Mouse (Mus musculus): Measurements from ENCODE around the gene Amotl2. TPM values are rescaled to one million over a fixed set of nuclear protein-coding genes. Genes with fewer than 3 reads are reported as not detected.

The Amotl2 gene
- polyA plus RNA-seq, 1 experiment from 2014 or later: 18.8 TPM

DNA sequence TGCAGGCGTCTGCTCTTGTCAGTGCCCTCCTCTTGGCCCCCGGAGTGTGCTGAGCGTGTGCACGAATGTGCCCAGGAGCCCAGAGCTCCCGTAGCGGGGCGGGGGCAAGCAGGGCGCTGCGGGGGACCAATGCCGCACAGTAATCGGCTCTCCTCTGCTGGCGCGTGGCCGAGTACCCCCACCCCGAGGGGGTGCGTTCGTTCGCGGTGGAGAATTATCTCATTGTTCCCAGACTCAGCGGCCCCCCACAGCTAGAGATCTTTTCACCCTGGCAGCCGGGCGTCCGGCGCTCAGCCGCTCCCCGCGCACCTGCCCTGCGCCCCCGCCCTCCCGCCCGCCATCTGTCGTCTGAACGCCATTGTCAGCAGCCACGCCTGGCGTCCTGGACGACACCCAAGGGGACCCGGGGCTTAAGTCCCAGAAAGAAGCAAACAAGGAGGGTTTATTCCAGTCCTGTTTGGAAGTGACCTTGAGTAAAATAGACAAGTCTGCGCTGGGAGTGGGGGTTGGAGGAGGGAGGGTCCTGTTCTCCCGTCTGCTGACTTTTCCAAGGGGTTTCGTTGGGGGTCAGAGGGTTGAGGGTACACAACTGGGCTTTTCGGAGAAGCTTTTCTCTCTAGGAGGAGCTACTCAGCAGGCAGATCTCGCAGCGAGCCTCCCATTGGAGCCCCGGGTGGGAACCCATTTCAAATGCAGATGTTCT is 26.4 kb upstream of the Amotl2 start:
- Histone ChIP-seq H3K9me3 (ENCODE audit: control insufficient read depth, low read length) (no peaks in the 10 kb centered on the region), H3K36me3 (ENCODE audit: control insufficient read depth, insufficient read depth, low read length) (no peaks in the 10 kb centered on the region), H3K4me3 (ENCODE audit: low read depth, low read length) (peak overlapping the region; percentile 53), H3K9ac (ENCODE audit: low read depth, low read length) (no peak overlapping the region), H3K4me1 (replicated peaks; ENCODE audit: control insufficient read depth, insufficient read depth, low read length) (peaks cover 6% of the 10 kb centered on the region; the same call in 1 of the 2 replicates), H3K27me3 (replicated peaks; ENCODE audit: control insufficient read depth, insufficient read depth, low read length) (peaks cover 30% of the 10 kb centered on the region), H3K4me2 (peak overlapping the region; percentile 89), H3K27ac (ENCODE audit: low read depth, low read length) (no peak overlapping the region)
- under 1% methylated on average over 44 of the region's 44 CpGs for WGBS
- ATAC-seq (replicated peaks; ENCODE audit: low FRiP score) (no peak; the same call in 1 of the 2 replicates), DNase-seq (ENCODE audit: low spot score) (no peak)

DNA sequence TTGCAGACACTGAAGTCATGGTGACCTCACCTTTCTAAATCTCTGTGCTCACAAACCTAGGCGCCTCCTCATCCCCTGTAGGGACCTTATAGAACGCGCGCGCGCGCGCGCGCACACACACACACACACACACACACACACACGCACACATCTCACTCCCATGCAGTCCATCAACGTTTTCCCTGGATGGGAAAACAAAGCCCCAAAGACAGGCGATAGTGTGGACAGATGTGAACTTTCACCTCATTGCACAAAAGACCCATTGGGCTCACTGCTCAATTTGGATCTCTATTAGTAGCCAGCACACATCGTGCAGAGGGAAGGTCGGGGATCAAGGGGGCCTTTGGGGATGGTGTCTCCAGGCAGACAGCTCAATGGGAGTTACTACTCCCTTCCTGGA is 25.6 kb upstream of the Amotl2 start:
- 7% methylated on average over 15 of the region's 15 CpGs for WGBS
- H3K36me3 ChIP-seq (ENCODE audit: control insufficient read depth, insufficient read depth, low read length): no peaks in the 10 kb centered on the region
- peak overlapping the region; percentile 89 for H3K4me2 ChIP-seq
- H3K9me3 ChIP-seq (ENCODE audit: control insufficient read depth, low read length): no peaks in the 10 kb centered on the region
- no peak overlapping the region for H3K27ac ChIP-seq (ENCODE audit: low read depth, low read length)
- H3K4me1 ChIP-seq (replicated peaks; ENCODE audit: control insufficient read depth, insufficient read depth, low read length): peaks cover 6% of the 10 kb centered on the region; the same call in 1 of the 2 replicates
- peak overlapping the region; percentile 53 for H3K4me3 ChIP-seq (ENCODE audit: low read depth, low read length)
- peaks cover 30% of the 10 kb centered on the region for H3K27me3 ChIP-seq (replicated peaks; ENCODE audit: control insufficient read depth, insufficient read depth, low read length)
- DNase-seq (ENCODE audit: low spot score) (no peak), ATAC-seq (replicated peaks; ENCODE audit: low FRiP score) (no peak)
- H3K9ac ChIP-seq (ENCODE audit: low read depth, low read length): no peak overlapping the region

GRCm38 (mm10) chr9:102692564-102693475 is 23.7 kb upstream of the Amotl2 start:
- DNase-seq (ENCODE audit: low spot score): no peak
- no peak overlapping the region for H3K4me3 ChIP-seq (ENCODE audit: low read depth, low read length)
- H3K27ac ChIP-seq (ENCODE audit: low read depth, low read length): no peak overlapping the region
- no peaks in the 10 kb centered on the region for H3K9me3 ChIP-seq (ENCODE audit: control insufficient read depth, low read length)
- H3K4me1 ChIP-seq (replicated peaks; ENCODE audit: control insufficient read depth, insufficient read depth, low read length): peaks cover 6% of the 10 kb centered on the region; the same call in 1 of the 2 replicates
- H3K36me3 ChIP-seq (ENCODE audit: control insufficient read depth, insufficient read depth, low read length): no peaks in the 10 kb centered on the region
- no peak for ATAC-seq (replicated peaks; ENCODE audit: low FRiP score)
- 51% methylated on average over 9 of the region's 9 CpGs for WGBS
- peaks cover 30% of the 10 kb centered on the region for H3K27me3 ChIP-seq (replicated peaks; ENCODE audit: control insufficient read depth, insufficient read depth, low read length)
- H3K9ac ChIP-seq (ENCODE audit: low read depth, low read length): no peak overlapping the region
- H3K4me2 ChIP-seq: no peak overlapping the region

- no peak overlapping the region for H3K9ac ChIP-seq (ENCODE audit: low read depth, low read length)
- 81% methylated on average over 6 of the region's 6 CpGs for WGBS
- no peak for ATAC-seq (replicated peaks; ENCODE audit: low FRiP score)
Measured at GRCm38 (mm10) chr9:102701042-102701441, 15.4 kb upstream of the Amotl2 start.

GRCm38 (mm10) chr9:102709504-102710135 is 6.9 kb upstream of the Amotl2 start:
- WGBS: 50% methylated on average over 15 of the region's 15 CpGs

More at GRCm38 (mm10) chr9:102701042-102701441, 15.4 kb upstream of the Amotl2 start:
- no peak for DNase-seq (ENCODE audit: low spot score)
- H3K9me3 ChIP-seq (ENCODE audit: control insufficient read depth, low read length): no peaks in the 10 kb centered on the region
- H3K36me3 ChIP-seq (ENCODE audit: control insufficient read depth, insufficient read depth, low read length): no peaks in the 10 kb centered on the region
- H3K27ac ChIP-seq (ENCODE audit: low read depth, low read length): no peak overlapping the region
- no peaks in the 10 kb centered on the region for H3K4me1 ChIP-seq (replicated peaks; ENCODE audit: control insufficient read depth, insufficient read depth, low read length)
- H3K4me3 ChIP-seq (ENCODE audit: low read depth, low read length): no peak overlapping the region
- no peaks in the 10 kb centered on the region for H3K27me3 ChIP-seq (replicated peaks; ENCODE audit: control insufficient read depth, insufficient read depth, low read length)
- H3K4me2 ChIP-seq: no peak overlapping the region

GRCm38 (mm10) chr9:102710520-102710919 is 6.0 kb upstream of the Amotl2 start:
- Histone ChIP-seq H3K27ac (ENCODE audit: low read depth, low read length) (no peak overlapping the region), H3K4me2 (no peak overlapping the region), H3K9me3 (ENCODE audit: control insufficient read depth, low read length) (no peaks in the 10 kb centered on the region), H3K27me3 (replicated peaks; ENCODE audit: control insufficient read depth, insufficient read depth, low read length) (peaks cover 2% of the 10 kb centered on the region; the same call in 1 of the 2 replicates), H3K9ac (ENCODE audit: low read depth, low read length) (no peak overlapping the region), H3K36me3 (ENCODE audit: control insufficient read depth, insufficient read depth, low read length) (no peaks in the 10 kb centered on the region), H3K4me3 (ENCODE audit: low read depth, low read length) (no peak overlapping the region), H3K4me1 (replicated peaks; ENCODE audit: control insufficient read depth, insufficient read depth, low read length) (peaks cover 8% of the 10 kb centered on the region; the same call in 1 of the 2 replicates)
- ATAC-seq (replicated peaks; ENCODE audit: low FRiP score) (no peak), DNase-seq (ENCODE audit: low spot score) (no peak)
- WGBS: 68% methylated on average over 5 of the region's 5 CpGs

More at GRCm38 (mm10) chr9:102709504-102710135, 6.9 kb upstream of the Amotl2 start:
- H3K4me1 ChIP-seq (replicated peaks; ENCODE audit: control insufficient read depth, insufficient read depth, low read length): peaks cover 2% of the 10 kb centered on the region; the same call in 1 of the 2 replicates
- peak overlapping the region; percentile 25; the same call in 1 of the 2 replicates for H3K27ac ChIP-seq (ENCODE audit: low read depth, low read length)
- no peaks in the 10 kb centered on the region for H3K9me3 ChIP-seq (ENCODE audit: control insufficient read depth, low read length)
- DNase-seq (ENCODE audit: low spot score): no peak
- H3K4me3 ChIP-seq (ENCODE audit: low read depth, low read length): no peak overlapping the region
- no peaks in the 10 kb centered on the region for H3K36me3 ChIP-seq (ENCODE audit: control insufficient read depth, insufficient read depth, low read length)
- no peaks in the 10 kb centered on the region; the same call in 1 of the 2 replicates for H3K27me3 ChIP-seq (replicated peaks; ENCODE audit: control insufficient read depth, insufficient read depth, low read length)
- no peak overlapping the region for H3K9ac ChIP-seq (ENCODE audit: low read depth, low read length)
- ATAC-seq (replicated peaks; ENCODE audit: low FRiP score): peak; percentile 45; the same call in 1 of the 2 replicates
- no peak overlapping the region; the same call in 1 of the 2 replicates for H3K4me2 ChIP-seq

DNA sequence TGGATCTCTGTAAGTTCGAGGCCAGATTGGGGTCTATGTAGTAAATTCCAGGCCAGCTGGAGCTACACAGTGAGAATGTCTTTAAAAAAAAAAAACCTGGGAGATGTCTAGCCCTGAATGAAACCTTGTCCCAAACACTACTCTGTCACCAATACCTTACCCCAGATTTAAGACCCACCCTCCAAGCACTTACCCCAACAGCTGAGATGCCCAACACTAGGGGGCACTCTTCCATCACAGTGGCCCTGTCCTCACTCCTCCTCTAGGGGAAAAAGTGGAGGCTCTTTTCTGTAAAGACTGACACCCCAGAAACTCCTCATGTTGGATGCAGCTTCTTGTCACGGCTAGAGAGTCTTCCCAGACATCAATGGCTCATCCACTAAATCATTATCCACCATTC is 2.7 kb upstream of the Amotl2 start:
- no peaks in the 10 kb centered on the region for H3K9me3 ChIP-seq (ENCODE audit: control insufficient read depth, low read length)

GRCm38 (mm10) chr9:102714893-102715505 is 1.5 kb upstream of the Amotl2 start:
- 7% methylated on average over 7 of the region's 7 CpGs for WGBS
- H3K36me3 ChIP-seq (ENCODE audit: control insufficient read depth, insufficient read depth, low read length): no peaks in the 10 kb centered on the region; the same call in 1 of the 2 replicates
- peak overlapping the region; percentile 6; the same call in 1 of the 2 replicates for H3K4me2 ChIP-seq
- H3K4me1 ChIP-seq (replicated peaks; ENCODE audit: control insufficient read depth, insufficient read depth, low read length): peaks cover 11% of the 10 kb centered on the region
- DNase-seq (ENCODE audit: low spot score) (no peak), ATAC-seq (replicated peaks; ENCODE audit: low FRiP score) (no peak)
- no peak overlapping the region for H3K4me3 ChIP-seq (ENCODE audit: low read depth, low read length)
- no peaks in the 10 kb centered on the region for H3K9me3 ChIP-seq (ENCODE audit: control insufficient read depth, low read length)
- H3K27ac ChIP-seq (ENCODE audit: low read depth, low read length): no peak overlapping the region
- H3K27me3 ChIP-seq (replicated peaks; ENCODE audit: control insufficient read depth, insufficient read depth, low read length): peaks cover 42% of the 10 kb centered on the region
- no peak overlapping the region for H3K9ac ChIP-seq (ENCODE audit: low read depth, low read length)

More for the DNA sequence above, 2.7 kb upstream of the Amotl2 start:
- DNase-seq (ENCODE audit: low spot score): no peak
- Histone ChIP-seq H3K4me1 (replicated peaks; ENCODE audit: control insufficient read depth, insufficient read depth, low read length) (peaks cover 12% of the 10 kb centered on the region), H3K27ac (ENCODE audit: low read depth, low read length) (no peak overlapping the region), H3K27me3 (replicated peaks; ENCODE audit: control insufficient read depth, insufficient read depth, low read length) (peaks cover 33% of the 10 kb centered on the region), H3K9ac (ENCODE audit: low read depth, low read length) (no peak overlapping the region), H3K4me3 (ENCODE audit: low read depth, low read length) (no peak overlapping the region), H3K36me3 (ENCODE audit: control insufficient read depth, insufficient read depth, low read length) (no peaks in the 10 kb centered on the region), H3K4me2 (no peak overlapping the region)
- WGBS: 36% methylated on average over 2 of the region's 2 CpGs
- no peak for ATAC-seq (replicated peaks; ENCODE audit: low FRiP score)

Data from liver, embryonic 11.5 days (tissue).